Comparison of ENCODE assay signal across 17 mouse cellular contexts in genomic region chr6:66984079-66984478, GRCm38 (mm10).
"Had no signal": no experiment of that assay in that cellular context is flagged by ENCODE, and none has a peak within 500 bp of the region (broad histone marks: within the 10 kb centered on the region; RNA-seq: fewer than 3 reads in every experiment).

No protein-coding gene starts in this region.

- H3K4me2 ChIP-seq: lung, embryonic 15.5 days; midbrain, embryonic 11.5 days; midbrain, embryonic 13.5 days; midbrain, embryonic 15.5 days; neural tube, embryonic 12.5 days; stomach, embryonic 15.5 days had no signal

- H3K9ac ChIP-seq: liver, postnatal 0 days; lung, embryonic 15.5 days; midbrain, embryonic 13.5 days; midbrain, embryonic 15.5 days; neural tube, embryonic 12.5 days; stomach, embryonic 15.5 days had no signal

- H3K36me3 ChIP-seq: lung, embryonic 15.5 days; midbrain, embryonic 13.5 days; midbrain, embryonic 15.5 days; neural tube, embryonic 12.5 days; stomach, embryonic 15.5 days had no signal

- H3K9me3 ChIP-seq: lung, embryonic 15.5 days; megakaryocyte, embryonic 14.5 days; midbrain, embryonic 13.5 days; midbrain, embryonic 15.5 days; neural tube, embryonic 12.5 days; stomach, embryonic 15.5 days had no signal

- H3K4me3 ChIP-seq: lung, embryonic 15.5 days; megakaryocyte, embryonic 14.5 days; midbrain, embryonic 13.5 days; midbrain, embryonic 15.5 days; neural tube, embryonic 12.5 days; stomach, embryonic 15.5 days had no signal

- H3K27ac ChIP-seq: lung, embryonic 15.5 days; macrophage; midbrain, embryonic 13.5 days; midbrain, embryonic 15.5 days; neural tube, embryonic 12.5 days; stomach, embryonic 15.5 days had no signal

- DNase-seq: liver, postnatal 0 days; lung, adult 2 months; lung, postnatal 14 days; lung, postnatal 36 days; right cerebral cortex, postnatal 14 days; thymus, adult 18-20 months; thymus, postnatal 14 days; thymus, postnatal 4 days had no signal

- ATAC-seq: liver, postnatal 0 days; lung, postnatal 0 days; midbrain, embryonic 13.5 days; midbrain, embryonic 15.5 days had no signal

- H3K27me3 ChIP-seq: lung, embryonic 15.5 days; megakaryocyte, embryonic 14.5 days; midbrain, embryonic 13.5 days; midbrain, embryonic 15.5 days; neural tube, embryonic 12.5 days; stomach, embryonic 15.5 days had no signal

- H3K4me1 ChIP-seq: lung, embryonic 15.5 days; midbrain, embryonic 13.5 days; midbrain, embryonic 15.5 days had no signal
